Mouse (Mus musculus) T-helper 17 cell (primary cell): Measurements from ENCODE around the gene Prpf8.
"Not testable (repeated sequence)": the region's sequence is repeated elsewhere in the genome, so short reads cannot be mapped to it uniquely, and the experiment has no call there.

Experiments
- in situ Hi-C, 2 experiments: fragments of 300-600 bp; cut with MboI, MseI; formaldehyde crosslinking; loops; 1 replicate in 1 of 2; 2 replicates in 1 of 2; pipeline ENCODE4 v1.15.1; 2025; ENCODE audit warnings: high pct_unique_total_duplicates in 2 of 2

Gene Prpf8

DNA sequence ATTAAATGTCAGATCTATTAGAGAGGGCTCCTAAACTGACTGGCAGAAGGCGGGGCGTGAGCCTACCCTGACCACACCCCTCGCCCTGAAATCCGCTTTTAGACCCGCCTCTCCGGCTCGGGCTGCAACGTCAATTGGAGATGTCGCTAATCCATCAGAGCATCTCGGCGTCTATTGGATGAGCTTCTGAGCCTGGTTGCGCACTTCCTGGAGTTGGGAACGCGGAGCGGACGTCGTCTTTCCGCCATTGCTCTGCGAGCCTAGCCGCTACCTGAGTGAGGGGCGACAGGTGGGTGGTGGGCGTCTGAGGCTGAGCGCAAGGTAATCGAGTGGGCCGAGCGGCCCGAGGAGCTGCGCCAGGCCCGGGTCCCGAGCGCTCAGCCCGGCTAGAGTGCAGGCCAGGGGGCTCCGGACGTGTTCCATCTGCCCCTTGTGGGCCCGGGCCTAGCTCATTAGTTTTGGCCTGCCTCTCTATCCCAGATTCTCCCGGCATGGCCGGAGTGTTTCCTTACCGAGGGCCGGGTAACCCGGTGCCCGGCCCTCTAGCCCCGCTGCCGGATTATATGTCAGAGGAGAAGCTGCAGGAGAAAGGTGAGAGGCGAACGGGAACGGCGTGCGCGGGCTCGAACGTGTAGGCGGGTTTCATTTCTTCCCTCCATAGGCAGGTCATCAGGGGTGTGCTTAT is at the start of gene Prpf8:
TSS of gene Prpf8 (plus strand) at position 216 of the 685 bp plus-strand sequence.
- in situ Hi-C loops: no loop called here

DNA sequence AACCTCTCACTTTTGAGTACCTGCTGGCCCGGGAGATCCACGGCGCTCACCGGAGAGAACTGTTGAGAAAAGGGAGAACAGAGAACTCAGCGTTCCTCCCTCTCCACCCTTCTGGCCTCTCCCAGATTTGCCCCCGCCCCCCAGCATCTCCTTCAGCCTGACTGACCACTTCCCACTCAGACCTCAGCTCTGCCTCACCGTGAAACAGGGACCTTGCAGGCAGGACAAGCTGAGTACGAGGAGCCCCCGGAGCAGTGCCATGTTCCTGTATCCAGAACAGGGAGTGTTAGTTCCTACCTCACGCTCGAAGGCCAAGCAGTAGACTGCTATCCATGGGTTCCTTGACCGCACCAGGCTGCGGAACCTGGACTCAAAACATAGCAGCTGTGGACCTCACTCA is 48.4 kb upstream of the Prpf8 start:
- in situ Hi-C loops: loop anchor here in 1 of 2 experiments (10.0 kb wide), 1 partner anchor 903 kb away; no protein-coding TSS in a partner anchor

DNA sequence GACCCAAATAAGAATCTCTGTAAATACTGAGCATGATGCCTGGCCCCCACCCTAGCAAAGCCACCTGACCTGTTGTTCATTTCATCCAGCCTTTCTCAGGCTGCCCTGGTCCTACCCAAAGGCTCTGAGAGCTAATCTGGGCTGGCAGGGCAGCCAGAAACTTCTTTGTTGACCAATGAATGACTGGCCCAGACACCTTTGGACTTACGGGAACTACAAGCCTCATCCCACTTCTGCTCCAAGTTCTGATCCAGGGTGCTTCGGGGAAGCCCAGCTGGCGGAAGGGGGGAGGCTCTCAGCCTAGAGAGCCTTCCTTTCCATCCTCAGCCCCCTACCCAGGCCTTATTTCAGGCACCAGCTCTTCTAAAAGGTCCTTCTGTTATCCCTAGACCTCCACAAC is 47.8 kb upstream of the Prpf8 start:
- in situ Hi-C loops: loop anchor here in 1 of 2 experiments (10.0 kb wide), 1 partner anchor 904 kb away; no protein-coding TSS in a partner anchor

DNA sequence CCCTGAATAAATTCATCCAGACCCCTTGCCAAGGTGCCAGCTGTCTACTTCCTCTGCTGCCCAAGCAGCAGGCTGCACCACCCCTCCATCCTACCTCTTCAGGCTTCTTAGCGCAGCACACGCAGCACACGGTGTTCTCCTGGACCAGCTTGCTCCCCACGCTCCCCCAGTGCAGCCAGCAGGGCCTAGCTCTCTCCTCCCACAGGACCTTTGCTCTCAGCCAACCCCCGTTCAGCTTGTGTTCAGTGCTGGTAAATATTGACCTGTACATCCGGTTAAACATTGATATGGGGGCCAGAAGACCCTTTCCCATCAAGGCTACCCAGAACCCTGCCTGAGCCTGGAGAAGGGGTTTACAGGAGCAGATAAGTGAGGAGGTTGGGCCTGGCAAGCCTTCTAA is 47.3 kb upstream of the Prpf8 start, which contains the start of gene Serpinf2:
TSS of gene Serpinf2 (minus strand) at position 229 of the 400 bp plus-strand sequence.
- in situ Hi-C loops: loop anchor here in 1 of 2 experiments (10.0 kb wide), 1 partner anchor 905 kb away; no protein-coding TSS in a partner anchor

DNA sequence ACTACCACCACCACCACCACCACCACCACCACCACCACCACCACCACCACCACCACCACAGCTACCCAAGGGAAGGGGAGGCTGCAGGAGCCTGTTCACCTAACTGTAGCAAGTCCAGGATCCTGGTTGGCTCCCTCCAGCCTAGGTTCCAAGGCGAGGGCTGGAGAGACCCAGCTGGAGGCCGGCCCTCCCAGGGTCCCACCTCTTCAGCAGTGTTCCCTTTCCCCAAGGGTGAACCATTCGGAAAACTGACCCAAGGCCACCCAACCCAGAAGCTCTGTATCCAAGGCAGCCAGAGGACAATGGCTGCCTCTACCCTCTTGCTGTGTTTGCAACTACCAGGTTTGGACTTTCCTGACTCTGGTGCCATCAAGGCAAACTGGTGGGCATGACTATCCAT is 46.7 kb upstream of the Prpf8 start:
- in situ Hi-C loops: loop anchor here in 1 of 2 experiments (10.0 kb wide), 1 partner anchor 905 kb away; no protein-coding TSS in a partner anchor

DNA sequence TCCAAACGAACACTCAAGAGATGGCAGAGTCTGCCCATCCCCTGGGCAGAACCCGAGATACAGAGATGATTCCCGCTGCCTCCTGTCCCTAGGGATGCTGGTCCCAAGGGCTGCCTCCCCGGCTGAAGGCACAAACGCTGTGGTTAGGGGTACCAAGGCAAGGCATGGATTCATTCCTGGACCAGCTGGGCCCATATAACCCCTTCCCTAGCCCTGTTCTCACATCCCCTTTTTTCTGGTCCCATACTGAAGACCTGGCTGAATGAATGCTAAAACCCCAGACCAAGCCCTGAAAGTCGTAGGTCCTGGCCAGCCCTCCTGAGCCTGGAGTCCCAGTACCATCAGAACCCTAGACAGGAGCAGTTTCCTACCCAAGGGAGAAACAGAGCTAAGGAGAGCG is 45.6 kb upstream of the Prpf8 start:
- in situ Hi-C loops: no loop called here

DNA sequence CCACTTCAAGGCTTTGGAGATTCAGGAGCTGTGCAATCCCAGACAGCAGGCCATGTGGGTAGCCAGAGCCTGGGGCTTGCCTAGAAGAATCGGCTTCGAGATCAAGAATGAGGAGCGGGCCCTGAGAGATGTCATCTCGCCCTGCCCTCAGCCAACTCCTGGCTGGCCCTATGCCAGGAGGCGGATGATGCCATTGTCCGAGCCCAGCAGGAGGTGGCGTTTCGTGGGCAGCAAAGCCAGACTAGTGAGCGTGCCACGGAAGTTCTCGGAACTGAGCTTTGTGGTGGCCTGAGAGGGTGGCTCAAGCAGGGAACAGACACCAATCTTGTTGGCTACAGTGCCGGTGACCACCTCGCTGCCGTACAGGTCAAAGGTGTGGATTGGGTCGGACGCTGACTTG is 45.0 kb upstream of the Prpf8 start:
- in situ Hi-C loops: no loop called here

DNA sequence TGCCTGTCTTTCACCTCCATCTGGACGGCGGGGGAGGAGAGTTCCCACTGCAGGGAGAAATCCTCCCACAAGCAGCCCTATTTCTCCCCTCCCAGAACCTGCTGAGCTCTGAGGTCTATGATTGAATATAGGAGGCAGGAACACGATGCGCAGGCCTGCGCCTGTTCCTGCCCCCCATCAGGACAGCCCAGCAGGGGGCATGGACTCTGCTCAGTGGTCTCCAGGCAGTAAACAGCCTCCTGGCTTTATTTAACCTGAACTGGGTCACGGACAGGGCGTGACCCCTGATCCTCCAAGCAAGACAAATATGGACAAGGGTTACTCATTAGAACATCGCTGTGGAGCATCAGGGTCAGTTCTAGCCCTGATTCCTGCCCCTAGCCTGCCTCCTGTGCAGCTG is 42.9 kb upstream of the Prpf8 start:
- in situ Hi-C loops: no loop called here

DNA sequence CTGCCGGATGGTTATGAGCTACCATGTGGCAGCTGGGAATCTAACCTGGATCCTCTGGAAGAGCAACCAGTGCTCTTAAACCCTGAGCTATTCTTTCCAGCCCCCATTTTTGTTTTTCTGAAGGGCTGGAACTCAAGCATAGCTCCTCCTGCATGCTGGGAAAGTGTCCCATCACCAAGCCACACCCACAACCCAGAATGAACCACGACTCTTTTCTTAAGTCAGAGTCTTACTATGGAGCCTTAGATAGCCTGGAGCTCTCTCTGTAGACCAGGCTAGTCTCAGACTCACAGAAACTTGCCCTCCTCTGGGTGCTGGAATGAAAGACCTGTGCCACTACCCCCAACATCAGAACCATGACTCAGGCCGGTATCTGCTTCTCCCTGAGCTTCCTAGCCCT is 38.0 kb upstream of the Prpf8 start:
- in situ Hi-C loops: no loop called here

DNA sequence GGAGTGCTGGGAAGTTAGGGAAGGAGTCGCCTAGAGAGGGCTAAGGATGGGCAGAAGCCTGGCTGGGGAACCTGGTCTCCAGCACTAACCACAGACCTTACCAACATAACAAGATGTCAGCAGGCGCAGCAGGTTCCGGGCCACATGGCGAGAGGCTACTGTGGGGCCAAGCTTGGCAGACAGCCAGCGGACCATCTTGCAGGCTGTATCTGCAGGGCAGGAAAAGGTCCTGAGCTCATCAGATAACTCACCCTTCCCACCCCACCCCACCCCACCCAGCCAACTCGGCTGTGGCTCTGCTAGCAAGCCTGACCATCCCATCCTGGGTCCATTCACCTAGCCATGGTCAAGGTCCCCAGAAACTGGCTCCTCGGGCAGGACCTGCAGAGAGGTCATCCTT is 36.9 kb upstream of the Prpf8 start:
- in situ Hi-C loops: no loop called here

DNA sequence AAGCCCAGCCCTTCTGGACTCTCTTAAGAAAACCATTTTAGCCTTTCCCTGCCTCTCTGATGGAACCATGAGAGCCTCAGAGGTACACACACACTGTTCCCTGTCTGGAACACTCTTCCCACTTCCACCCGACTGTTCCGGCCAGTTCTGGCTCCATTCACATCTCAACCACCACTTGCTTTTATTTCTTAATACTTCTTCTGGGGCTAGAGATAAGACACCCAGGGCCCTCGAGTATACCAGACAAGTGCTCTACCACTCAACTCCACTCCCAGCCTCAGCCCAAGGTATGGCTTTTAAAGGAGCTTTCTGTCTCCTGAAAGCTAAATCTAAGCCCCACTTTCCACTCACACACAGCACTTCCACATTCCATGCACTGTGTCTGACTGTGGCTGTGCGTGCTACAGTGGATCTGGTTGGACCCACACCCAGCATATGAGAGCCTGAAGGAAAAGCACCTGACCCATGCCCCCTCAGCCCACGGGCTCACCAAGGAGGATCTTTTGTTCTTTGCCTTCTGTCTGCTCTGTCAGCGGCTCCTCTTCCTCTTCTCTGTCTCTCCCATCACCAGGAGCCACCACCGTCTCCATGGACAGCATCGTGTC is 36.2 kb upstream of the Prpf8 start:
- in situ Hi-C loops: no loop called here

DNA sequence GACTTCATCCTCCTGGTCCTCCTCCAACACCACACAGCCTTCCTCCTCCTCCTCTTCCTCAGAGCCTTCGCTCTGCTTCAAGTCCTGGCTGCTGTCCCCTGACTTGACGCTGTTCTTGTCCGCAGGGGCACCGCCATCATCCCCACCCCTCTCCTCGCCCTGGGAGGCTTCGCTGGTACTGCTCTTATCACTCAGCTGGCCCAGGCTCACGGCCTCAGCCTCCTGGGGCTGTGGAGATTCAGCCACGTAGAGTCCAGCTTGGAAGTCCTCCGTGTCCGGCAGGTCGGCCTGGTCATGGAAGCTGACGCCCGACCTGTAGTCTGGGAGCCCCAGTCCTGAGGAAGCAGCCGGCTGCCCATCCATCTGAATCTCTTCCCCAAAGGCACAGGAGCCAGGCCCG is 35.7 kb upstream of the Prpf8 start:
- in situ Hi-C loops: no loop called here

DNA sequence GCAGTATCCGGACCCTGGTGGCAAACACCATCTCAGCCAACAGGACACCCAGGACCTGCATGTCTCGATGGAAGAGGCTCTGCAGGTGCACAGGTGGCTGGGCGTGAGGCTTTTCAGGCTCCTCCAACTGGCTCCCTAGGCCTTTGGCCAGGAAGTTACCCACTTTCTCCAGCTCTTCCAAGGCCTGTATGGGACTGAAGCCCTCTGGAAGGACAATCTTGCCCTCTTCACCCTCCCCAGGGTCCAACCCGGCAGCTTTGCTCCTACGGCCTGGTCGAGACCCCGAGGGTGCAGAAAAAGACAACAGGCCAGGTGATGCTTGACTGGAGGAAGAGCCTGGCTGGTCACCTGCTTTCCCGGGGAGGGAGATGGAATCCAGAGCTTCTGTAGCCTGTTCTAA is 34.5 kb upstream of the Prpf8 start:
- in situ Hi-C loops: no loop called here

DNA sequence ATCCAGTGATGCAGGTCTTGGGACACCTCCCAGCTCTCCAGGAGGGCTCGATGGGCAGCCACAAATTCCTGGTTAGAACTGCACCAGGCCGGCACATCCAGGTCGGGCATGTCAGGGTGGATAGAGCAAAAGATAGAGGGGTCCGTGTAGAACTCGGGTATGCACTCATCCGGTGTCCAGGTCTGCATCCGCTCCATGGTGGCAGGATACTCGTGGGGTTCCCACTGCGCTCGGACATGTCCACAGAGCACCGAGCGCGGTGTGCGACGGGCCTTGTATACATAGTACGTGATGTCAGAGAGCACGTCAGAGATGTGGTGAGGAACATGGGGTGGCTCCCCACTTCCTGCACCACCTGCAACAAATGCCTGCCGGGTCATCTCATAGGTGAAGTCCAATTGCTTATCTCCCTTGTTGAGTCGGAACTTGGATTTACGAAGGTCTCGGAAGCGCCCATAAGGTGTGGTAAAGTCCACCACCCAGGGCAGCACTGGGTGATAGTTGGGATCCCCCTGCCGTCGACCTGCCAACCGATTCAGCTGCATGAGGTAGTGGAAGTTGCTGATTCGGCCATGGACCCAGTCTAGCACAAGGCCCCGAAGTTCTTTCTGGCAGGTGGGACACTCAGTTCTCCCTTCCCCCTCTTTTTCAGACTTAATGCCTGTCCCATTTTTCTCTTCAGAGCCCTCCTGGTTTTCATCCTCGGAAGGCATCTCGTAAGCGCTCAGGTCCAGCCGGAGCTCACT is 33.6 kb upstream of the Prpf8 start:
- in situ Hi-C loops: no loop called here

DNA sequence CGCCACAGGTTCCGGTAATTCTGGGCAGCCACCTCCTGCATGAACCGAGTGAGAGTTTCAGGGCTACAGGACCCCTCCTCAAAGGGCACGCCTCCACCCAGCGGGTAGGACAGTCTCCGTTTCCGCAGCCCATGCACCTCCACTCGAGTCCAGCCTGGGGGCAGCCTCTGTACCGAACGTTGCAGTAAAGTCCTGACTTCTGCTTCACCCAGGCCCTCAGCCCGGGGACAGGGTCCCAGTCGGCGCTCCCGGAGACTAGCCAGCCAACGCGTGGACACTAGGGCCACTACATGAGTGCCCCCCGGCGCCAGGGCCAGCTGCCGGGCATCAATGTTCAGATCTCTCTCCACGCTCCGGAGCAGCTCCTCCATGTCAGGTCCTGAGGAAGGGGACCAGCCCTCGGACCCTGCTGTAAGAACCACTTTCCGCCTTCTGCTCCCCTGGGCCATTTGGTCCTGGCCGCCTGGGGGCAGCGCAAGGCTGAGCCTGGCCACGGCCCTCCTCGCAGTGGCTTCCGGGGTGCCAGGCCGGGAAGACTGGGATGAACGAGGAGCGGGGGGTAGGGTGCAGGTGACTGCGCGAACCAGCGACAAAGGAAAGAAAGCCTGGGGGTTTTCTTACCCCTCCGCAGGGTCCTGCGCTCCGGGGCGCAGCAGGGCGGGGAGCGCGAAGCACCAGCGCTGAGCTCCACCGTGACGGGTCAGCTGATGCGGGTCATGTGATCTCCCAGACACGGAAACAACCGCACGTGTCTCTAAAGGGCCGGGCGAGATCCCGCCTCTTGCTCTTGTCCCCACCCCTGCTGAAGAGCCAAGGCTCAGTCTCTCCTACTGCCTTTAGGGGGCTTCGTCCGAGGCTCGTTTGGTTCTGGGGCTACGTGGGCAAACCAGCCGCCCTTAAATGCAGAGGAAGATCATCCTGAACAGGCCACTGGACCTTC is 32.4 kb upstream of the Prpf8 start, which contains the start of gene Wdr81:
TSS of gene Wdr81 (minus strand) at position 727 of the 940 bp plus-strand sequence.
- in situ Hi-C loops: no loop called here

DNA sequence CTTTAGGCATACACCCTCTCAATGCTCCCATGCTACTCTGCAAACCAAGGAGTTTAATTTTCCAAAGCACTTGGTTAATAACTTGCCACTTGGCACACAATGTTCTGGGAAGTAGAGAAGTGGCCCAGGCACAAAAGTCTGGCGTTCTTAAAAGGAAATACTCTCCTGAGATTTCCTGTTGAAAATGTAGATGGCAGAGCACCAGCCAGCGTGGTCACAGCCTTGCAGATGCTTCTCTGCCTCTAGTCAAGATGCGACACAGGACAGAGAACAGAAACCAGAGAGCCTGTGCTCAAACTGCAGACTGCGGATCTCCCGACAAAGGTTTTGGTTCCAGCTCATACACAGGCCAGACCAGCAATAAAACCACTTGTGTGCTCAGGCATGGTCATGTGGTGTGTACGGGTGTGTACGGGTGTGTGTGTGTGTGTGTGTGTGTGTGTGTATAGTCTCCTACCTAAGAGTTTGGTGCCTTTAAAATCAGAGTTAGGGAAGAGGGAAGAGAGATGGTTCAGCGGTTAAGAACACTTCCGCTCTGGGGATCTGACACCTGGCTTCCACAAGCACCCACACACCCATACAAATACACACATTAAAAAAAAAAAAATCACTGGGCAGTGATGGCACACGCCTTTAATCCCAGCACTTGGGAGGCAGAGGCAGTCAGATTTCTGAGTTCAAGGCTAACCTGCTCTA is 31.4 kb upstream of the Prpf8 start:
- in situ Hi-C loops: no loop called here

DNA sequence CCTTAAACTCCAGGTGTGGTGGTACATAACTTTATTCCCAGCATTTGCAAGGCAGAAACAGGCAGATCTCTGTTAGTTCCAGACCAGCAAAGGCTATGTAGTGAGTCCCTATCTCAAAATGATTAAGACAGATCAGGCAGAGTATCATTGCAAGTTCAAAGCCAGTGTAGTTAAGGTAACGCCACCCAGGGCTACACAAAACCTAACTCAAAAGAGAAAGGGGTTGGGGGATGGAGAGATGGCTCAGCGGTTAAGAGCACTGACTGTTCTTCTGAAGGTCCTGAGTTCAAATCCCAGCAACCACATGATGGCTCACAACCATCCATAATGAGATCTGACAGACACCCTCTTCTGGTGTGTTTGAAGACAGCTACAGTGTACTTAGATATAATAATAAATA is 30.6 kb upstream of the Prpf8 start:
- in situ Hi-C loops: not testable (repeated sequence)

DNA sequence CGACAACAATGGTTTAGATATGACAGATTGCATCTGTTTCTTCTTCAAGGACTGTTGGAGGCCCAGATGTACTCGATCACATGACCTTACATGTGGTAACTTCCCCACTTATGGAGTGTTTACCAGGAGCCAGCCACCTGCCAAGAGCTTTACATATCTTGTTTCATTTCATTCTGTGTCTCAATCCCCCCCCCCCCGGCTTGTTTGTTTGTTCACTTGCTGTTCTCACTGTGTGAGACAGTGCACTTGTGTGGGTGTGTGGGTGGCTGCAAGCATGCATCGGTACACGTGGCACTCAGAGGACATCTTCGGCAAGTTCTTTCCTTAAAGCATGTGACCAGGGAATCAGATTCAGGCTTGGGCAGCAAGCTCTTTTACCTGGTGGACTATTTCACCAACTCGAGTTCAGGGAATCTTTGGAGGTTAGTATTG is 30.2 kb upstream of the Prpf8 start:
- in situ Hi-C loops: no loop called here

DNA sequence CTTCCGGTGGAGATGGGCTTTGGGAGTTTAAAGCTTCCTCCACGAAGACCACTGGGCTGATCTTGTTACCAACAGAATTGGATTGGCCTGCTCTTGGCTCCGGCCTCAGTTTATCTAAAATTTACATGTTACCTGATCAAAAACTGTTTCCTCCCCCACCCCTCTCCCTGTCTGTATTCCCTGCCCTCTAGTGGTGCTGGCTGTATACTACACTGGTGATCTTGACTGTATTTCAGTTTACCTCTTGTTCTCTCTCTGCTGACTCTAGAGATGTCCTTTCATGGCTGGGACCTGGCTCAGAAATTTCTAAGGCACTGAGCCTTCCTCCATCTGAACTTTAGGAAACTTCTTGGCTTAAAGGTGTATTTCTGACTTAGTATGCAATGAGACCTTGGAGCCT is 28.4 kb upstream of the Prpf8 start:
- in situ Hi-C loops: no loop called here

DNA sequence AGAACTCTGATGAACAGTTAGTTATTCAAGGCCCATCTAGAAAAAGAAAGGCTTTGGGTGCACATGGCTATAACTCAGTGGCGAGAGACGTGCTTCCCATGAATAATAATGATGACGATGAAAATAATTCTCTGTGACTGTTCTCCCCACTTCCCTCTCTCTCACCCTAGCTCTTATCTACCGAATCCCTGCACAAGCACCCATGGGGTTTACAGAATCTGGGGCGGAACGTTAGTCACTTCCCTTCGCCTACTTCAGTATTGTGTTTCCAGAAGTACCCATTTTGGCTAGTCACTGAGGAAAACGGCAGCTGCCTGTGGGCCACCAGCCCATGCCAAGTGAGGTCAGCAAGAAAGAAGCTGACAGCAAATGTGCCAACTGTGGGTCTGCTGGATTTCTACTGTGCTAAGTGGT is 28.0 kb upstream of the Prpf8 start:
- in situ Hi-C loops: no loop called here
